Mouse (Mus musculus): ENCODE results near the gene Prss12.

The Prss12 gene

GRCm38 (mm10) chr3:123527806-123528507, 81.2 kb downstream of the Prss12 start:
- intact Hi-C loops (cut with DNase I) = no loop called here

DNA sequence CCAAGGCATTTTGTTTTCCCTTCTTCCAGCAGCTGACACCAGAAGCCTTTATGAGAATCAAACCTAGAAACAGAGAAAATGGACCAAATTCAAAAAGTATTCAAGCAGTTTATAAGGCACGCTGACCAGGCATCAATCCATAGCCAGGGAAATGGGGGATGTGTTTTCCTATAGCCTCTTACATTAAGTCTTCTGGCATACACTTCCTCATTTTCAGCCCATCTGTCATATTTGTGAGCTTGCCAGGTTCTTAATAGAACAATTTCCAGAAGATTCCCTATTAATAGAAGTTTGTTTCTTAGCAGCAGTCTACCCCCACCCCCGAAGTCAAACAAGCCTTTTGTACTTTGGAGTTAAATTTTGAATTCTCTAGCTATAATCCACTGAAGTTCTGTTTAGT, 84.4 kb downstream of the Prss12 start:
- intact Hi-C loops (cut with DNase I) = no loop called here

GRCm38 (mm10) chr3:123537279-123537678, 90.6 kb downstream of the Prss12 start:
- intact Hi-C loops (cut with DNase I) = no loop called here

DNA sequence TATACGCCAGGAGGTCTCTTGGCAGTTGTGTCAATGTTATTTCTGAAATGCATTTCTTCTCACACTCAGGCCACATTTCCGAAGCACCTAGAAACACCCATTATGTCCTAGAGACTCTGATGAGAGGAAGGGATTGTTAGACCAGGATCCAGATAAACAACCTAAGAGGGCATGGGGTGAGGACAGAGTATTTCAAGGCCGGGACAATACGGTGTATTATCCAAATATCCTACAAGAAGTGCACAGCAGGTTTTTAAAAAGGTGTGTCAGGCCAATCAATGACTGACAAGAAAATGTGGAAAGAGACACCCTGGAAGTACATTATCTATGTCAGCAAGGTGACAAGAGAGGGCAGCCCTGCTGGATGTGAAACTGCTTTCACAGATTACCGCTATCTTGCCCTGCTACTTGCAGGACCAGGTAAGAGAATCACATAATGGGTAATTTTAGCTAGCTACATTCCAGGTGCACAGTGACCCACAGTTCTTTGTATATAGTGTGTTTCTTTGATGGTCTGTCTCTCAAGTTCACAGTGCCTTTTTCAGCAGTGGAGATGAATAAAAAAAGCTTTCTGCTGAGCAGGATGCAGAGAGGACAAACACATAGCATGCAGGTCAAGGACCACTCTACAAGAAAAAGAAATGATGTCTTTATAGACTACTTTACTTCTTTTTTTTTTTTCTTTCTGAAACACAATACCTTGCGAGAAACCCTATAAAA, 97.0 kb downstream of the Prss12 start:
- intact Hi-C loops (cut with DNase I) = no loop called here

DNA sequence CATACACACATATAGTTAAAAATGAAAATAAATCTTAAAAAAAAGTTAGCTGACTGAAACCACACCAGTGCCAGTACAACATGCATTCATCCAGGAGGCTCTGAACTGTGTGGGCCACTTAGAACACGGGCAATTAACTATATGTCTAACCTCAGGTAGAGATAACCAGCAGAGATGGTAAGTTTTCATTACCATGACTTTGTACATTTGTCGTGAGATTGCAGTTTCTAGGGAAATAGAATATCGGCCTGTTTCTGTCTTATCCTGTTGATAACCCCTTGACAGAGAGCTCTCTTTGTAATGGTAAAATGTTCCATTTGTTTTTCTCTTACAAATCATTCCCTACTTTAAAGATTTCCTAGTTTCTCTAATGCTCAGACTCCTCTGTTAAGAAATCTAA, 103.8 kb downstream of the Prss12 start:
- intact Hi-C loops (cut with DNase I) = no loop called here

DNA sequence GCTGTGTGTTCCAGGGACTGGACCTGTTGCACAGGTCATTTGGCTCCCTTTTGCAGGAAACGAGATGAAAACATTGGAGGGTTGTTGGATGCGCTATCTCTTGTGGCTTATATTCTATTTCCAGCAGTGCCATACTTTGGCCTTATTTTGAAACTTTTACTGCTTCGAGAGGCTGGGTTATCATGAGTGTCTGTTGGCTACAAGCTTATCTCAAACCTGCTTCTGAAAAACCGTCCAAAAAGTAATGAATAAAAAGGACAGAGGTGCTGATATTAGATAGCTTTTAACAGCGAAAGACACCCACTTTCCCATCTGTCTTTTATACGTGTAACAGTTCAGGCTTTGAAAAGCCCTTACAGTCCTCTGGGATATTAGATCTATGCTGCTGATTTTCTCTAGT, 107.2 kb downstream of the Prss12 start:
- intact Hi-C loops (cut with DNase I) = no loop called here

GRCm38 (mm10) chr3:123555254-123555865, 108.6 kb downstream of the Prss12 start:
- intact Hi-C loops (cut with DNase I) = no loop called here
